Mouse (Mus musculus): ENCODE results near the gene 2310007B03Rik. TPM values are rescaled to one million over a fixed set of nuclear protein-coding genes. Genes with fewer than 3 reads are reported as not detected.
"Not testable (repeated sequence)": the region's sequence is repeated elsewhere in the genome, so short reads cannot be mapped to it uniquely, and the experiment has no call there.

2310007B03Rik gene
- 0.17 and 0.19 TPM in 2 replicates for polyA plus RNA-seq (2015; fragmentation: Nextera tagmentation; extraction: Ambion mirVana)

GRCm38 (mm10) chr1:93160501-93161133 is at the start of gene 2310007B03Rik:
Gene 2310007B03Rik, minus strand, starts transcription at chr1:93160948.
- Histone ChIP-seq H3K27ac (ENCODE audit: low read length) (no peak within 1 kb of the TSS), H3K27me3 (replicated peaks; ENCODE audit: control insufficient read depth, insufficient read depth, low read length) (no peaks in the 10 kb centered on the region), H3K4me2 (ENCODE audit: low read length) (no peak within 1 kb of the TSS), H3K4me3 (replicated peaks; ENCODE audit: low read length) (no peak within 1 kb of the TSS), H3K4me1 (replicated peaks; ENCODE audit: control insufficient read depth, insufficient read depth, low read length) (no peaks in the 10 kb centered on the region), H3K9me3 (ENCODE audit: control insufficient read depth, low read length) (no peaks in the 10 kb centered on the region), H3K36me3 (ENCODE audit: control insufficient read depth, insufficient read depth) (no peaks in the 10 kb centered on the region), H3K9ac (replicated peaks; ENCODE audit: low read depth, low read length) (no peak within 1 kb of the TSS)
- 72% methylated on average over 8 of the region's 8 CpGs for WGBS
- ATAC-seq = no peak

- no peak overlapping the region for H3K27ac ChIP-seq (ENCODE audit: low read length)
- WGBS = 17% methylated on average over 9 of the region's 9 CpGs
These were observed 49.5 kb upstream of the 2310007B03Rik start for GRCm38 (mm10) chr1:93210213-93210641.

GRCm38 (mm10) chr1:93207536-93208064 is 46.9 kb upstream of the 2310007B03Rik start:
- Histone ChIP-seq H3K27ac (ENCODE audit: low read length) (no peak overlapping the region), H3K4me1 (replicated peaks; ENCODE audit: control insufficient read depth, insufficient read depth, low read length) (peaks cover 15% of the 10 kb centered on the region), H3K36me3 (ENCODE audit: control insufficient read depth, insufficient read depth) (no peaks in the 10 kb centered on the region), H3K9me3 (ENCODE audit: control insufficient read depth, low read length) (no peaks in the 10 kb centered on the region), H3K9ac (replicated peaks; ENCODE audit: low read depth, low read length) (no peak overlapping the region), H3K4me3 (replicated peaks; ENCODE audit: low read length) (no peak overlapping the region), H3K27me3 (replicated peaks; ENCODE audit: control insufficient read depth, insufficient read depth, low read length) (no peaks in the 10 kb centered on the region), H3K4me2 (ENCODE audit: low read length) (no peak overlapping the region)
- 94% methylated on average over 4 of the region's 4 CpGs for WGBS
- no peak for ATAC-seq

More at GRCm38 (mm10) chr1:93210213-93210641, 49.5 kb upstream of the 2310007B03Rik start:
- H3K9ac ChIP-seq (replicated peaks; ENCODE audit: low read depth, low read length) = no peak overlapping the region
- H3K4me2 ChIP-seq (ENCODE audit: low read length) = no peak overlapping the region
- ATAC-seq = peak; percentile 88
- H3K36me3 ChIP-seq (ENCODE audit: control insufficient read depth, insufficient read depth) = no peaks in the 10 kb centered on the region
- H3K4me3 ChIP-seq (replicated peaks; ENCODE audit: low read length) = no peak overlapping the region
- H3K9me3 ChIP-seq (ENCODE audit: control insufficient read depth, low read length) = no peaks in the 10 kb centered on the region
- H3K4me1 ChIP-seq (replicated peaks; ENCODE audit: control insufficient read depth, insufficient read depth, low read length) = peaks cover 15% of the 10 kb centered on the region
- no peaks in the 10 kb centered on the region for H3K27me3 ChIP-seq (replicated peaks; ENCODE audit: control insufficient read depth, insufficient read depth, low read length)

DNA sequence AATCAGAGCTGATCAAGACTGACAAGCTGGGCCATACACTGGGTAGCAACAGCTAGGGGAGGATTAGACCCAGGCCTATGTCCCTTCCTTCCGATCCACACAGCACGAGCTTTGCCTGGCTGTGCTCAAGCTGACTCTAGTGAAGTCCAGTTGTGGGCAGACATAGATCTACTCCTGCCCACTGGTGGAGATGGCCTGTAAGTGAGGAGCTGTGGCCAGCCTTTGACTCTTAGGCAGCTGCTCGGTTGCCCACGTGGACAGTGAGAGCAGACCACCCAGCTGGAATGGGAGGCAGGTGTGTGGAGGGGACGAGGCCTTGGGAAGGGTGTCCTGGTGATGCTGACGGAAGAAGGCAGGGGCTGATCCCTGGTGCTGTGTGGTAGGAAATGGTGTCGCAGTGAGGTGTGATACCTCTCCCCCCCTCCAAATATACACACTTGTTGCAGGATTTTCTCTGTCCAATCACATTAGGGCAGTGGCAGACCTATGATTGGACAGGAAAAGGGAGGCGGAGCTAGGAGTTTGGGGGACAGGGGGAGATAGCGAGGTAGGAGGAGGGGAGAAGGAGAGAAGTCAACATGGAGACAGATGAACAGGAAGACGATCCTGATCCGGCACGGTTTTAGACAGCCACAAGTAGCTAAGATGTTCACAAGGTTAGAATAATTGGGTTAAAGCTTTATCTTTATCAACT is 45.7 kb upstream of the 2310007B03Rik start:
- ATAC-seq = no peak
- WGBS = 57% methylated on average over 12 of the region's 12 CpGs

DNA sequence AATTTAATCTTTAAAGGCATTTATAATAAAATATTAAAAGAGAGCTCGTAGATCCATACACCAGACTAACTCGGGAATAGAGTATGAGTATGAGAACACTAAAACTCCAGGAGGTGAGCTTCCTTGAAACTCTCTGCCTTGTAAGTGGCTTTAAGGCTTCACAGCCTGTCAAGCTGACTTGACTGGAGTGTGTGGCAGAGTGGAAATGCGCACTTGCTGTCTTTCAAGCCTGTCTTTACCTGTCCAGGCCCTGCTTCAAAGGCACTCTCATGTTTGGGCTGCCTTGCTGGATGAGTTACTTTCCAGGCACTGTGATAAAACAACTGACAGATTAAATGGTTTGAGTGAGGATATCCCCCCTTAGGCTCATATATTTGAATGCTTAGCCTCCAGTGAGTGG is 37.2 kb upstream of the 2310007B03Rik start:
- 0 out of 2 replicates have a peak, but pooled peaks cover 2% of the 10 kb centered on the region for H3K9me3 ChIP-seq (ENCODE audit: control insufficient read depth, low read length)
- no peak for ATAC-seq
- H3K36me3 ChIP-seq (ENCODE audit: control insufficient read depth, insufficient read depth) = no peaks in the 10 kb centered on the region
- H3K4me2 ChIP-seq (ENCODE audit: low read length) = no peak overlapping the region
- H3K27ac ChIP-seq (ENCODE audit: low read length) = no peak overlapping the region
- H3K9ac ChIP-seq (replicated peaks; ENCODE audit: low read depth, low read length) = no peak overlapping the region
- no peak overlapping the region for H3K4me3 ChIP-seq (replicated peaks; ENCODE audit: low read length)
- no peaks in the 10 kb centered on the region for H3K4me1 ChIP-seq (replicated peaks; ENCODE audit: control insufficient read depth, insufficient read depth, low read length)
- H3K27me3 ChIP-seq (replicated peaks; ENCODE audit: control insufficient read depth, insufficient read depth, low read length) = no peaks in the 10 kb centered on the region
- WGBS = 86% methylated on average over 3 of the region's 3 CpGs

More for the DNA sequence above, 45.7 kb upstream of the 2310007B03Rik start:
- Histone ChIP-seq H3K27me3 (replicated peaks; ENCODE audit: control insufficient read depth, insufficient read depth, low read length) (no peaks in the 10 kb centered on the region), H3K4me2 (ENCODE audit: low read length) (no peak overlapping the region), H3K9me3 (ENCODE audit: control insufficient read depth, low read length) (no peaks in the 10 kb centered on the region), H3K4me3 (replicated peaks; ENCODE audit: low read length) (no peak overlapping the region), H3K27ac (ENCODE audit: low read length) (no peak overlapping the region), H3K36me3 (ENCODE audit: control insufficient read depth, insufficient read depth) (no peaks in the 10 kb centered on the region), H3K9ac (replicated peaks; ENCODE audit: low read depth, low read length) (no peak overlapping the region), H3K4me1 (replicated peaks; ENCODE audit: control insufficient read depth, insufficient read depth, low read length) (peaks cover 12% of the 10 kb centered on the region)

DNA sequence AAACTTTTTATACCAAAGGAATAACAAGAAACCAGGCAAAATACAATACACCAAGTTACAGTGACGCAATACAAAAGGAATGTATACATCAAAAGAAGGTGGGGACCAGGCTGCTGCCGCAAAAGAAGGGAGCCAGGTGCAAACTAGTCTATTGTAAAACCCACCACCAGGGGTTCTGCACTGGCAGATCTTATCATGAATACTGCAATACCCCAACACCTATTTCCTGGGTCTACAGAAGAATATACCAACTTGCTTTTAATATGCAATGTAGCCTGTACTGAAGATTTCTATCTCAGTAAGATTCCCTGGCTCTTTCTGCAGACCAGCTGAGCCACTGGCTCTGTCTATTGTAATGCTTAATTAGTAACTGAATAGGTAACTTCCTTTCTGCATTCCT is 36.7 kb upstream of the 2310007B03Rik start:
- H3K4me1 ChIP-seq (replicated peaks; ENCODE audit: control insufficient read depth, insufficient read depth, low read length); H3K4me3 ChIP-seq (replicated peaks; ENCODE audit: low read length); H3K27ac ChIP-seq (ENCODE audit: low read length); ATAC-seq; H3K36me3 ChIP-seq (ENCODE audit: control insufficient read depth, insufficient read depth); H3K9ac ChIP-seq (replicated peaks; ENCODE audit: low read depth, low read length); H3K4me2 ChIP-seq (ENCODE audit: low read length); H3K27me3 ChIP-seq (replicated peaks; ENCODE audit: control insufficient read depth, insufficient read depth, low read length); H3K9me3 ChIP-seq (ENCODE audit: control insufficient read depth, low read length): not testable (repeated sequence)
- WGBS = 95% methylated on average over 2 of the region's 2 CpGs

GRCm38 (mm10) chr1:93194961-93195360 is 34.2 kb upstream of the 2310007B03Rik start:
- no peaks in the 10 kb centered on the region for H3K4me1 ChIP-seq (replicated peaks; ENCODE audit: control insufficient read depth, insufficient read depth, low read length)
- no peak overlapping the region for H3K27ac ChIP-seq (ENCODE audit: low read length)
- H3K4me2 ChIP-seq (ENCODE audit: low read length) = no peak overlapping the region
- WGBS = 89% methylated on average over 3 of the region's 3 CpGs
- H3K9ac ChIP-seq (replicated peaks; ENCODE audit: low read depth, low read length) = no peak overlapping the region
- ATAC-seq = no peak
- H3K36me3 ChIP-seq (ENCODE audit: control insufficient read depth, insufficient read depth) = no peaks in the 10 kb centered on the region
- 0 out of 2 replicates have a peak, but pooled peaks cover 2% of the 10 kb centered on the region for H3K9me3 ChIP-seq (ENCODE audit: control insufficient read depth, low read length)
- no peak overlapping the region for H3K4me3 ChIP-seq (replicated peaks; ENCODE audit: low read length)
- no peaks in the 10 kb centered on the region for H3K27me3 ChIP-seq (replicated peaks; ENCODE audit: control insufficient read depth, insufficient read depth, low read length)

GRCm38 (mm10) chr1:93190726-93191305 is 30.1 kb upstream of the 2310007B03Rik start:
- no peaks in the 10 kb centered on the region for H3K9me3 ChIP-seq (ENCODE audit: control insufficient read depth, low read length)
- H3K27me3 ChIP-seq (replicated peaks; ENCODE audit: control insufficient read depth, insufficient read depth, low read length) = no peaks in the 10 kb centered on the region
- H3K4me1 ChIP-seq (replicated peaks; ENCODE audit: control insufficient read depth, insufficient read depth, low read length) = no peaks in the 10 kb centered on the region
- WGBS = 7% methylated on average over 10 of the region's 17 CpGs
- H3K4me3 ChIP-seq (replicated peaks; ENCODE audit: low read length) = no peak overlapping the region
- H3K27ac ChIP-seq (ENCODE audit: low read length) = no peak overlapping the region
- H3K9ac ChIP-seq (replicated peaks; ENCODE audit: low read depth, low read length) = no peak overlapping the region
- H3K4me2 ChIP-seq (ENCODE audit: low read length) = no peak overlapping the region
- no peaks in the 10 kb centered on the region for H3K36me3 ChIP-seq (ENCODE audit: control insufficient read depth, insufficient read depth)
- ATAC-seq = no peak

Measured in forebrain, embryonic 16.5 days (tissue).